Mouse (Mus musculus) left cerebral cortex, postnatal 10 days (tissue): ENCODE results near the gene Cavin2. TPM values are rescaled to one million over a fixed set of nuclear protein-coding genes. Genes with fewer than 3 reads are reported as not detected.
A peak's percentile ranks its signal among the peaks of the same experiment; 100 is the strongest.

Source experiments
- DNase-seq, 2 experiments: peaks; one replicate each; pipeline ENCODE4 v3.0.0; 2021 to 2022; ENCODE audit warnings: low spot score in 2 of 2, mixed read lengths in 1 of 2; ENCODE audit errors: extremely low spot score in 1 of 2
- intact Hi-C: fragments of 180-260 bp; cut with DNase I; formaldehyde crosslinking; loops from one replicate; pipeline ENCODE4 v1.15.1; 2025
- total RNA-seq, 2 experiments: library from RNA; stranded (reverse); gene quantifications; 2 replicates each; pipeline ENCODE4 v1.2.3; 2021

Gene Cavin2
- 1 to 10 TPM; 5.8 to 7.8 TPM for total RNA-seq

GRCm38 (mm10) chr1:51288755-51289619 lies at the start of gene Cavin2:
Gene Cavin2 (plus strand): TSS chr1:51289126.
- intact Hi-C loops: no loop called here

GRCm38 (mm10) chr1:51241311-51241986 lies 47.5 kb upstream of the Cavin2 start:
- no peak for DNase-seq
- intact Hi-C loops: no loop called here

More at GRCm38 (mm10) chr1:51288755-51289619, at the start of gene Cavin2:
- peak in 1 of 2 experiments; percentile 59 for DNase-seq

- DNase-seq: no peak
- intact Hi-C loops: no loop called here
Measured at GRCm38 (mm10) chr1:51243294-51243693, 45.6 kb upstream of the Cavin2 start.

GRCm38 (mm10) chr1:51243869-51244268 lies 45.1 kb upstream of the Cavin2 start:
- DNase-seq: no peak
- intact Hi-C loops: no loop called here

DNA sequence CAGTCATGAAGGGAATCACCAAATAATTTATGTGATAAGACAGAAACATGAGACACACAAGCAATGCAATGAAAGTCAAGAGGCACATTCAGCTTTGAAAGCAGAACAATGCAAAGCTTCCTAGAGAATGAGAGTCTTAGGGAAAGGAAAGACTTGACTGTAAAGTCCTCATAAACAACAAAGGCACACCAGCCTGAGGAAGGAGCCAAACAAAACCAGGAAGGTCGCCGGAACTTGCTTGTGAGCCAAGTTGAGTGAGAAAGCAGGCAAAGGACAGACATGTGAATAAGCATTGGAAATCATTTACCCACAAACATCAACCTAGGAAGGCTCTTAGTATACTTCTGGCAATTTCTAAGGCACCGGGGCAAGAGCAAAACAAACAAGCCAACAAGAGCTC lies 43.5 kb upstream of the Cavin2 start:
- DNase-seq: no peak
- intact Hi-C loops: no loop called here

DNA sequence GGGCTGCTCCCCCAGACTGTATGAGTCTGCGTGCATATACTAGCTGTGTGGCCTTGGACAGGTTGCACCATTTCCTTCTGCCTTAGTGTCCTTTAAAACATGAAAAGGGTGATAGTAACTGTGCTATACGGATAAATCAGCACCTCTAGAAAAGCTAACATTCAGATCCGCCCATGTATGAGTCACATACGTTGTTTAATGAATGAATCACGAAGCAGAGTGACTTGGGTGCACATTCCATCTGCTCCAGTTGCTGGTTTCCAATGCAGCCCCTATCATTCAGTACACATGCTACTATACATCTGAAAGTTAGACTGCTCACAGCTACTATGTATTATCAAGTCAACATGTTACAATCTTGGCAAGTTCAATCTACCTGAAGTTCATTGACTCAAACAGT lies 38.6 kb upstream of the Cavin2 start:
- no peak for DNase-seq
- intact Hi-C loops: no loop called here

- DNase-seq: peak in 1 of 2 experiments; percentile 29
- intact Hi-C loops: loop anchor here (10.0 kb wide), 1 partner anchor 300 kb away; no protein-coding TSS in a partner anchor
Measured at GRCm38 (mm10) chr1:51265118-51265800, 23.7 kb upstream of the Cavin2 start.

DNA sequence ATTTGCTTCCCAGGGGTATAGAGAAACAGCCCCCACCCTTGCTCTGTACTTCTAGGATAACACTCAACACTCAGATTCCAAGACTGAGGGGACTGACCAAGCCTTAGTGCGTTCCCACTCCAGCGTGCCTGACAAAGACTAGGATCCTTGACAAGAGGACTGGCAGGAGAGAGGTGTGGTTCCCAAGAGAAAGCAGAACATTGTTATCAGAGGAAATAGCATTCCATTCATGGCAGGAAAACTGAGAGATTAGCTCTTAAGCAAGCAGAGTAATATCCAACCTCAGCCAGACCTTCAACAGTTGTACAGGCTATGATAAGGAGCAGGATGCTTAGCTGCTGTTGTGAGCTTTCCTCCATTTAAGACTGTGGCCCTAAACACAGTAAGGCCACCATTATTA lies 23.0 kb upstream of the Cavin2 start:
- intact Hi-C loops: loop anchor here (10.0 kb wide), 1 partner anchor 301 kb away; no protein-coding TSS in a partner anchor
- DNase-seq: no peak

GRCm38 (mm10) chr1:51267125-51267524 lies 21.8 kb upstream of the Cavin2 start:
- DNase-seq: peak; percentile 19 to 43

GRCm38 (mm10) chr1:51268225-51268624 lies 20.7 kb upstream of the Cavin2 start:
- DNase-seq: no peak
- intact Hi-C loops: loop anchor here (10.0 kb wide), 1 partner anchor 303 kb away; no protein-coding TSS in a partner anchor

More at GRCm38 (mm10) chr1:51267125-51267524, 21.8 kb upstream of the Cavin2 start:
- intact Hi-C loops: loop anchor here (10.0 kb wide), 1 partner anchor 302 kb away; no protein-coding TSS in a partner anchor

DNA sequence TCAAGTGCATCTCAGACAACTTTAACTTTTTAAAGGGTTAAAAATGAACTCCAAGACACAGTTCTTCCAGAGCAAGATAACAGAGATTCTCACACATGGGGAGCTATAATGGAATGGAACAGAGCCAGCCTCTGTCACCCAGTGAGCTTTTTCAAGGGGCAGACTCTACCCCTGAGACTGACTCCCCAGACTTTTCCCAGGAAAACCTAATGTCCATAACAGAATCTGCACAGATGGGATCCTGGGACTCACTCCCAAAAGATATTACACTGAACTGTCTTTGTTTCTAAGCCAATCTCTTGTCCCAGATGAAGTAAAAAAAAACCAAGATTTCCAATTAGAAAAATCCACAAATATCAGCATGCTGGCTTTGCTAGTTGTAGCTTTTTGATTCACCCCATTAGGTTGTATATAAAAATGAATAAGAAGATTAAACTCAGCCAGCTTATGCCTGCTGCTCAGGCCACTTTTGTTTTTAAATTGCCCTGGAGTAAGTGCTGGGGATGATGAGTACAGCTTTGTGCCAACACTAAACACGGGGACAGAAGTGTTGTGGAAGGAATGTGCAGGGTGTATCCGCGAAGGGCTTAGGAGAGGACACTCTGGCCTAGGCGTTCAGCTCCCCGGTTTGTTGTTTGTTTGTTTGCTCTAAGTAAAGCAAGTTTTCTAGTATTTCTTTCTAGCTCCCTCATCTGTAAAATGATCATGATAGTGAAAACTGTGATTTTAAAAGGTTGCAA lies 18.6 kb upstream of the Cavin2 start:
- intact Hi-C loops: no loop called here
- DNase-seq: no peak

DNA sequence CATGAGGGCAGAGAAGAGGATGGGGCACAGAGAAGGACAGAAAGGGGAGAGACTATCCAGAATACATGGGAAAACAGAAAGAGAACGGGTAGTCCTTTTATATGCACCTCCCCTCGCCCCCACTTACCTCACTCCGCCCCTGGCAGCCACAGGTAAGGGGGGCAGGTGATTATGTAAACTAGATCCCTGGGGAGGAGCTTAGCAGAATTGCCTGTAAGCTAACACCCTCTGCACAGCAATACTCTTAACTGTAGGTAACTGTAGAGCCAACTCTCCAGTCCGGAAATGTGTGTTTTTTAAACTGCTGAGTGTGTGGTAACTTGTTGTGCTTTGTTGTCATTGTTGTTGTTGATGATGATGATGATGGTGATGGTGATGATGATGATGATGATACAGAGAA lies 17.1 kb upstream of the Cavin2 start:
- intact Hi-C loops: no loop called here
- no peak for DNase-seq

DNA sequence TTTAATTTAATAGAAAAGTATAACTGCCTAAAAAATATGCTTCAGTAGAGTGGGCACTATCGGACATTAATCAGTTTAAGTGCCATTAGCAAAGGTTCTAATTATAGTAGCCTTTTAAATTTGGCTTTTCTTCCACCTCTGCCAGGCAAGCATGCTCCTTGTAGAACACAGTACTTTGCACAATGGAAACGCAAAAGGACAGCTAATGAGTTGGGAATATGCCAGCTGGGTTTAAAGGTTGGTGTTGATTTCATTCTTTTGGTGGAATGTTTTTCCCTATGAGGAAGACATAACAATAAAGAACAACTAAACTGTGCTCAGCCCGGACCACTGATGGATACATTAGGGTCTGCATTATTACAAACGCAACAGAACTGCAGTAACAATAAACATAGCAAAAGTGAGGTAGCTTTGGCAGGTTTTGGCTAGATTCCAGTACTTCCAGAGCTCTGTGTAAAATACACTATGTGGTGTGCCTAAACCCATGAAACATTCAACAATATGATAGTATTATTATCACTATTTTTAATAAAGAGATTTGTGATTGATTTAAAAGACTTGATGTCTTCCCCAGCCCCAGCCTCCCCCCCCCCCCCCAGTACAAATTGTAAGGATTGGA lies 16.2 kb upstream of the Cavin2 start:
- no peak for DNase-seq
- intact Hi-C loops: no loop called here

- intact Hi-C loops: no loop called here
- no peak for DNase-seq
Measured at GRCm38 (mm10) chr1:51277879-51278567, 10.9 kb upstream of the Cavin2 start.

DNA sequence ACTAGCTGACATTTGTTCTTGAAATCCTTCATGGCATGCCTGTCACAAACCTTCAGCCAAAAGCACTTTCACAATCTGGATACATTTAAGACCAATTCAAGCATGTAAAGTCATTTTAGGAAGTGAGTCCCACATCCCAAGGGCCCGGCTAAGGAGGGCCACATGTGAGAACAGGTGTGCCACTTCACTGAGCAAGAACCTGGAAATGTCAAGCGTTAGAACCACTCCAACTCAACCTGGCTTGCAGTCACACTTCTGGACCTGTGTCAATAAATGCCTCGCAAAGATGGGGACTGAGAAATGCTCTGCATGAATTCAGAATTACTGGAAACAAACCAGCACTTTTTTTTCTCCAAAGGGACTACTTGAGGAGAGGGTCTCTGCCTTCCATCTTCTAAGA lies 725 bp upstream of the Cavin2 start:
- no peak for DNase-seq
- intact Hi-C loops: no loop called here

DNA sequence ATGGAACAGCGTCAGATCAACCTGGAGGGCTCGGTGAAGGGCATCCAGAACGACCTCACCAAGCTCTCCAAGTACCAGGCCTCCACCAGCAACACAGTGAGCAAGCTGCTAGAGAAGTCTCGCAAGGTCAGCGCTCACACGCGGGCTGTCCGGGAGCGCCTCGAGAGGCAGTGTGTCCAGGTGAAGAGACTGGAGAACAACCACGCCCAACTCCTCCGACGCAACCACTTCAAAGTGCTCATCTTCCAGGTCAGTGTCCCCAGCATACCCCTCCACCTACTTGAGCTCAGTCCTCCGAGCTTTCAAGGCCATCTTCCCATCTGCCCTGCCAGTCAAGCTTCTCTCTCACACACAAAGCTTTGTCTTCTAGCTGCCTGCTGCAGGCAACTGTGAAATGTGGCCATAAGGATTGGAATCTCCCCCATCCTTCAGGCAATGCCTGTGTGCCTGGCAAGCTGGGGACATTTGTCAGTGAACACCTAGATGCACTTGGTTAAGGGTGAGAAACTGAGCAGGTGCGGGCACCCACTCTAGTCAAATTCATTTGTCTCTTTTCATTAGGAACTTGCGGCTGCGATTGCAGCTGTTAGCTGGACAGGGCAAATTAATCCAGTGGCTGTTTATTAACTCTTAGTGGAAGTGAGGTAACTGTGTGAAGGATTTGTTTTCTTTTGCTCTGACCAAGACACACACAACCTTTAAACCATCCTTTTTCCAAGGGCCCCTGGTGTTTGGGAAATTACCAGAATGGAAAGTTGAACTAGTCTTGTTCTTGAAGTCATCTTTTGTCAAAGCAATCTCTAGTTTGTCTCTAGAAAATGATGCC lies 907 bp downstream of the Cavin2 start:
- DNase-seq: peak in 1 of 2 experiments; percentile 23
- intact Hi-C loops: no loop called here

- peak in 1 of 2 experiments; percentile 45 for DNase-seq
- intact Hi-C loops: no loop called here
Measured at GRCm38 (mm10) chr1:51290634-51291033, 1.7 kb downstream of the Cavin2 start.
